25 mouse cellular contexts compared by ENCODE assay signal in the genomic region with DNA sequence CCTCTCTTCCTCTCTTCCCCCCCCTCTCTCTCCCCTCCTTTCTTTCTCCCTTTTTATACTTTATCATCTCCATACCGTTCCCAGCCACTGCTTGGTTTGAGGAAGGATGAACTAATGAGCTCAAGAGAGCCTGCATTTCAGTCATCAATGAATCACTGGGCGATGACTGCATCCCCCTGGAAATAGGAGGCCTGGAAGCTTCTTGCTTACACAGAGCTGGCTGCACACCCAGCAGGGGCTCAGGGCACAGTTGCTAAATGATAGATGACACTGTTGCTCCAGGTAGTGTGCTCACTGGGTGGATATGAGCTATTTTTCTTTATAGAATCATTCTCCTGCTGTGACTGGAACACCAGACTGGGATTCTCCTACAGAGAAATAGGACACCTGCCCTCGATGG. TPM values are rescaled to one million over a fixed set of nuclear protein-coding genes. Genes with fewer than 3 reads are reported as not detected.
"Had no signal": no experiment of that assay in that cellular context is flagged by ENCODE, and none has a peak within 500 bp of the region (broad histone marks: within the 10 kb centered on the region; RNA-seq: fewer than 3 reads in every experiment).

No protein-coding gene starts in this region.

- DNase-seq: liver, postnatal 0 days; lung, adult 2 months; lung, postnatal 14 days; lung, postnatal 36 days; right cerebral cortex, postnatal 14 days; thymus, adult 2 months; thymus, postnatal 25 days; thymus, postnatal 4 days had no signal

- H3K9ac ChIP-seq: liver, embryonic 15.5 days; liver, postnatal 0 days; lung, embryonic 15.5 days; midbrain, embryonic 12.5 days; neural tube, embryonic 12.5 days; stomach, embryonic 15.5 days had no signal

- H3K27ac ChIP-seq: liver, embryonic 15.5 days; lung, embryonic 15.5 days; macrophage; midbrain, embryonic 12.5 days; neural tube, embryonic 12.5 days; stomach, embryonic 15.5 days; stomach, postnatal 0 days had no signal

- H3K4me3 ChIP-seq: liver, embryonic 15.5 days; lung, embryonic 15.5 days; megakaryocyte, embryonic 14.5 days; midbrain, embryonic 12.5 days; neural tube, embryonic 12.5 days; stomach, embryonic 15.5 days had no signal

- H3K4me1 ChIP-seq: liver, embryonic 15.5 days; lung, embryonic 15.5 days; megakaryocyte, embryonic 14.5 days; midbrain, embryonic 12.5 days; neural tube, embryonic 12.5 days; stomach, embryonic 15.5 days had no signal

- H3K4me2 ChIP-seq: liver, embryonic 15.5 days; lung, embryonic 15.5 days; midbrain, embryonic 12.5 days; neural tube, embryonic 12.5 days; stomach, embryonic 15.5 days had no signal

- H3K9me3 ChIP-seq: liver, embryonic 15.5 days; lung, embryonic 15.5 days; megakaryocyte, embryonic 14.5 days; midbrain, embryonic 12.5 days; neural tube, embryonic 12.5 days; stomach, embryonic 15.5 days had no signal

- H3K27me3 ChIP-seq: liver, embryonic 15.5 days; lung, embryonic 15.5 days; megakaryocyte, embryonic 14.5 days; midbrain, embryonic 12.5 days; neural tube, embryonic 12.5 days; stomach, embryonic 15.5 days had no signal

- ATAC-seq: liver, postnatal 0 days; lung, postnatal 0 days; midbrain, embryonic 16.5 days had no signal

- H3K36me3 ChIP-seq: liver, embryonic 15.5 days; lung, embryonic 15.5 days; midbrain, embryonic 12.5 days; neural tube, embryonic 12.5 days; stomach, embryonic 15.5 days had no signal

RNA-seq across cellular contexts. Expression of gene Gm10964, which starts 43.6 kb away (rescaled TPM):
- total RNA-seq: megakaryocyte progenitor cell, adult 5-6 weeks; monocyte, adult 5-6 weeks; neutrophil, adult 5-6 weeks had no signal
- polyA plus RNA-seq: liver, embryonic 15.5 days; liver, postnatal 0 days; lung, adult 2 months; lung, embryonic 15.5 days; lung, postnatal 0 days; macrophage; midbrain, embryonic 12.5 days; midbrain, embryonic 16.5 days; neural tube, embryonic 12.5 days; neural tube, embryonic 14.5 days; spleen, adult 2 months; stomach, embryonic 15.5 days; stomach, postnatal 0 days; testis, adult 2 months; thymus, adult 2 months; urinary bladder, adult 2 months had no signal

RNA-seq across cellular contexts. Expression of gene Atg4a-ps, which starts 49.7 kb away (rescaled TPM):
- polyA plus RNA-seq: lung, adult 2 months; neural tube, embryonic 12.5 days; neural tube, embryonic 14.5 days; spleen, adult 2 months; testis, adult 2 months; thymus, adult 2 months had no signal
